Mouse (Mus musculus) testis, postnatal 10 days (tissue): ENCODE data around the gene Serpinb9f.
"Not testable (repeated sequence)": the region's sequence is repeated elsewhere in the genome, so short reads cannot be mapped to it uniquely, and the experiment has no call there.

Experiments
- DNase-seq: peaks from one replicate; pipeline ENCODE4 v3.0.0; 2021; ENCODE audit warnings: low spot score

Gene Serpinb9f

GRCm38 (mm10) chr13:33323777-33324176, at the start of gene Serpinb9f:
TSS of gene Serpinb9f (plus strand) at chr13:33324077.
- not testable (repeated sequence) for DNase-seq

GRCm38 (mm10) chr13:33308631-33309030, 15.2 kb upstream of the Serpinb9f start:
- peak; percentile 20 for DNase-seq

GRCm38 (mm10) chr13:33356666-33357065, 32.8 kb downstream of the Serpinb9f start:
- not testable (repeated sequence) for DNase-seq
